Mouse (Mus musculus) forebrain, embryonic 12.5 days (tissue): ENCODE measurements around the gene Prmt3. TPM values are rescaled to one million over a fixed set of nuclear protein-coding genes. Genes with fewer than 3 reads are reported as not detected.

Experiments used
- ATAC-seq: fragments of 200-750 bp; cut with Nextera tagmentation; 2 replicates; pipeline ENCODE4 v1.8.0; 2017; ENCODE audit warnings: moderate TSS enrichment; ENCODE audit not compliant: low FRiP score
- H3K27ac ChIP-seq: fragments of 300-500 bp; sonication (generic); 2 replicates; pipeline ENCODE4 v1.5.1; 2016; ENCODE audit warnings: mild to moderate bottlenecking
- H3K27me3 ChIP-seq: fragments of 300-500 bp; sonication (generic); 2 replicates; pipeline ENCODE4 v1.6.1; 2016; ENCODE audit warnings: mild to moderate bottlenecking
- H3K36me3 ChIP-seq: fragments of 300-500 bp; sonication (generic); replicated peaks from 2 replicates; pipeline ENCODE4 v1.6.1; 2016; ENCODE audit warnings: mild to moderate bottlenecking
- H3K4me1 ChIP-seq: fragments of 300-500 bp; sonication (generic); 2 replicates; pipeline ENCODE4 v1.6.1; 2016
- H3K4me2 ChIP-seq: fragments of 300-500 bp; sonication (generic); 2 replicates; pipeline ENCODE4 v1.6.1; 2016; ENCODE audit warnings: mild to moderate bottlenecking, moderate library complexity
- H3K4me3 ChIP-seq: fragments of 300-500 bp; sonication (generic); replicated peaks from 2 replicates; pipeline ENCODE4 v1.5.1; 2016; ENCODE audit warnings: mild to moderate bottlenecking
- H3K9ac ChIP-seq: fragments of 300-500 bp; sonication (generic); 2 replicates; pipeline ENCODE4 v1.6.1; 2016; ENCODE audit warnings: mild to moderate bottlenecking
- H3K9me3 ChIP-seq: fragments of 300-500 bp; sonication (generic); 2 replicates; pipeline ENCODE4 v1.6.1; 2016
- WGBS: fragments of 180-500 bp; shearing (Covaris S2); methylation state at CpG from one replicate; pipeline ENCODE4 v1.1.7; 2016; 5-methylcytosine and 5-hydroxymethylcytosine counted together
- polyA plus RNA-seq: library from polyadenylated mRNA; unstranded; fragments of >200 nt; fragmentation: Nextera tagmentation; extraction: Ambion mirVana; gene quantifications from 2 replicates; pipeline ENCODE4 v1.2.1, GENCODE M21; 2016

Prmt3 gene
- polyA plus RNA-seq, 1 experiment from 2014 or later = 60.1 TPM

DNA sequence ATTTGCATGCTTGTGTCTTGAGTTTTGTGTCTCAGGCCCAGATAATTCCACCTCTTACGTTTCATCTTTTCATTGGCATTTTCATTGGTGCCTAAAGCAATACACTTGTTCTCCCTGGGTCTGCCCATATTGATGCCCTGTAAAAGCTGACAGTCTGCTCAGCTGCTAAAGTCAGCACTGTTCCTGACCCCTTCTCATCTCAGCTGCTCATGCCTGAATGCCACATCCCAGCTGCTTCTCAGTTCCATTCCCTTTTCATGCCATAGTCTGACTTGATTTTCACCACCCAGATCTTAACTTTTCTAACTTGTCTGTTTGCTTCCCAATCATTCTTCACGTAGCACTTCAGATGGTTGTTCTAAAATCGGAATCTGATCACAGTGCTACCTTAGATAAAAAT, 47.3 kb downstream of the Prmt3 start:
- WGBS = 88% methylated on average over 3 of the region's 3 CpGs
- ATAC-seq = no peak
- Histone ChIP-seq H3K27me3 (no peaks in the 10 kb centered on the region), H3K27ac (no peak overlapping the region), H3K9me3 (no peaks in the 10 kb centered on the region), H3K36me3 (peaks cover 36% of the 10 kb centered on the region), H3K4me3 (no peak overlapping the region), H3K4me2 (no peak overlapping the region), H3K4me1 (no peaks in the 10 kb centered on the region), H3K9ac (no peak overlapping the region)

DNA sequence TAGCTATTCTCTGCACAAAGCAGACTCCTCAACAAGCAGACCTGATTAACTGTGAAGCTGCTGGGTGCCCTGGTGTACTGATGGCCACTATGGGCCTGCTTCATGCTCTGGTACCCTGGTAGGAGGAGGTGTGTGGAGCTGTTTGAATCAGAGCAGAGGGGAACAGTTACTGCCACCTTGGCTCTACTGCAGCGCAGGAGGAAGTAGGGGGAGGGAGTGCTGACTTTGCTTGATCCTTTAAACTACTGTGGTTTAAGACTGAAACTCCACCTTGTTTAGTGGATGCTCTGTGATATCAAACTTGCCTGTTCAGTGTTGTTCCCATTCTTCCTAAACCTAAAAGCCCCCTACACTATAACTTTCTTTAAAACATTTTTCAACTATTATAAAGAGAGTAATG, 49.8 kb downstream of the Prmt3 start:
- Histone ChIP-seq H3K27me3 (no peaks in the 10 kb centered on the region), H3K27ac (no peak overlapping the region), H3K4me1 (no peaks in the 10 kb centered on the region), H3K36me3 (peaks cover 36% of the 10 kb centered on the region), H3K9me3 (no peaks in the 10 kb centered on the region), H3K4me3 (no peak overlapping the region), H3K9ac (no peak overlapping the region), H3K4me2 (no peak overlapping the region)
- 96% methylated on average over 1 of the region's 1 CpGs for WGBS
- ATAC-seq = no peak

GRCm38 (mm10) chr7:49842366-49843282, 64.5 kb downstream of the Prmt3 start:
- WGBS = 16% methylated on average over 11 of the region's 11 CpGs
- Histone ChIP-seq H3K36me3 (peaks cover 8% of the 10 kb centered on the region), H3K9ac (no peak overlapping the region), H3K4me1 (peaks cover 11% of the 10 kb centered on the region), H3K9me3 (no peaks in the 10 kb centered on the region), H3K4me3 (no peak overlapping the region), H3K4me2 (peak overlapping the region; percentile 35), H3K27ac (peak overlapping the region; percentile 65), H3K27me3 (peaks cover 16% of the 10 kb centered on the region; the same call in 1 of the 2 replicates)
- peak; percentile 83 for ATAC-seq

DNA sequence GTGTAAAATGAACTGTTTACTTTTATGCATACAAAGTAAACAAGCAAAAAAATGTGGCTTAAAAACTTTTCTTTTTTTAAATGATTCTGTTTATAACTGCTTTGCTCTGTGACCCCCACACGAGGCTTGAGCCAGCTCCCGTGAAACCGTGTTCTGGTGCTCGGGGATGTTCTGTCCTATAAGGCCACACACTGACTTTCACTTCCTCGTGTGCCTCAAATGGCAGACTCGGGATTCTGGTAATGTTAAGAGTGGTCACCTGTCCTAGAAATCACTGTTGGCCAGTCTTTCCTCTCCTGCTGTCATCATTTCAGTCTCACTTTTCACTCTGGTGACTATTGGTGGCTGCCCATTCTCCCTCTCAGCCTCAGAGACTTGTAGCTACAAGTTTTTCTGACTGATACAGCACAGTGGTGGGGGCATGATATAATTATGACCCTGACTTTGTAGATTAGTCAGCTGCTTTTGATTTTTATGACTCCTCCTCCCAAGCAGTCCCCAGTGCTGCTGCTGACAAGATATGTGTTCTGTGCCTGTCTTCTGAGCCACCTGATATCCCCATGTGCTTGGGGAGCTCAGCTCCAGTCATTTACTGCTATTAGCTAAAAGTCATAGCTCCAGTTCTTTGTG, 65.3 kb downstream of the Prmt3 start:
- Histone ChIP-seq H3K4me1 (peaks cover 11% of the 10 kb centered on the region), H3K9me3 (no peaks in the 10 kb centered on the region), H3K27me3 (peaks cover 16% of the 10 kb centered on the region; the same call in 1 of the 2 replicates), H3K4me3 (no peak overlapping the region), H3K4me2 (no peak overlapping the region), H3K27ac (no peak overlapping the region), H3K9ac (no peak overlapping the region), H3K36me3 (peaks cover 6% of the 10 kb centered on the region)
- peak; percentile 37 for ATAC-seq
- 69% methylated on average over 6 of the region's 6 CpGs for WGBS

- Histone ChIP-seq H3K4me1 (0 out of 2 replicates have a peak, but pooled peaks cover 1% of the 10 kb centered on the region), H3K36me3 (no peaks in the 10 kb centered on the region), H3K9ac (no peak overlapping the region), H3K4me2 (no peak overlapping the region), H3K27me3 (0 out of 2 replicates have a peak, but pooled peaks cover 4% of the 10 kb centered on the region), H3K4me3 (no peak overlapping the region), H3K9me3 (no peaks in the 10 kb centered on the region), H3K27ac (no peak overlapping the region)
- ATAC-seq = no peak
- WGBS = 81% methylated on average over 2 of the region's 2 CpGs
These were observed 69.8 kb downstream of the Prmt3 start for GRCm38 (mm10) chr7:49847939-49848338.

DNA sequence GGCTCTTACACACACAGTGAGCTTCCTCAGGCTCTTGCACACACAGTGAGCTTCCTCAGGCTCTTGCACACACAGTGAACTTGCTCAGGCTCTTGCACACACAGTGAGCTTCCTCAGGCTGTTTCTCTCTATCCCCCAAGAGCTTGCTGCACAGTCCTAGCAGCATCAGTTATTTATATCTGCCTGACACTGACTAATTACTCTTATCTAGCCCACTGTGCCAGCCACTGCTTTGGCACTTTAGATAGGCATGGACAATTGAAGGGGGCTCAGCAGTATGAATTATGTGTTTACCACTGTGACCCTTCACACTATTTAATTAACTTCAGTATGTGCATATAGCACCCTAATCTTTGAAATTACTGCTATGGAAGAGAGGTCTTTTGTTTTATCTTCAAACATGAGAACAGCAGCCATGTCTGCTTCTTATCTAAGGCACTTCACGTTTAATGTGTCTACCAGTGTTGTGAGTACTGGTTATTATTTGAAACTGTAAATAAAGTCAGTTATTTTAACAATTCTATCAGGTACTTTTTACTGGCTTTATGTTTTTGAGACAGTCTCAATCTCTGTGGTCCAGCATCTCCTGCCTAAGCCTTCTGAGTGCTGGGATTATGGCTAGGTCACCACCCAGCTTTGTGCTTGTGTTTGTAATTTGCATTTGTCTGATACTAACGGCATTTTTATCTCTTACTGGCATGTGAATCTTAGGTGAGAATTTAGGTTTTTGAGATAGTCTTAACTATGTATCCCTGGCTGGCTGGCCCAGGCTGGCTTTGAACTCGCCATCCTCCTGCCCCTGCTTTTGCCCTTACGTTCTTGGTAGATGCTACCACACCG, 75.4 kb downstream of the Prmt3 start:
- Histone ChIP-seq H3K27me3 (no peaks in the 10 kb centered on the region), H3K36me3 (peaks cover 3% of the 10 kb centered on the region; the same call in 1 of the 2 replicates), H3K9me3 (no peaks in the 10 kb centered on the region), H3K4me2 (no peak overlapping the region), H3K4me1 (no peaks in the 10 kb centered on the region), H3K9ac (no peak overlapping the region), H3K27ac (0 out of 2 replicates have a peak overlapping the region, but pooled peaks have one; percentile 10), H3K4me3 (no peak overlapping the region)
- no peak for ATAC-seq
- WGBS = 84% methylated on average over 5 of the region's 5 CpGs

DNA sequence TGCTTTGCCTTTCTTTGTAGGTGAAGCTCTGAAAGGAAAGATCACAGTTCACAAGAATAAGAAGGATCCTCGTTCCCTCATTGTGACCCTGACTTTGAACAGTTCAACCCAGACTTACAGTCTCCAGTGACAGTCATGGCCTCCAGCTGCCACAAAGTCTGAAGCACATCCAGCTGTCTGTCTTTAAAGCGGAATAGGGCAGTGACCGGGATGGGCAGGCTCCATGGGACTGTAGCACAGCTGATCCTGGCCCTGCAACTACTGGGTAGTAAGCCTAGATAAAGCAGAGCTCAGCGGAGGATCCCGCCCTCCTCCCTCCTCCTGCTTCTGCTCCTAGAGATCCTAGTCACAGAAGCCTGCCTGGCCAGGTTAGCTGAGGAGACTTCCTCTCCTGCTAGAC, 79.2 kb downstream of the Prmt3 start:
- Histone ChIP-seq H3K4me2 (no peak overlapping the region), H3K9ac (no peak overlapping the region), H3K27me3 (no peaks in the 10 kb centered on the region), H3K9me3 (no peaks in the 10 kb centered on the region), H3K4me1 (no peaks in the 10 kb centered on the region), H3K27ac (no peak overlapping the region), H3K36me3 (peaks cover 10% of the 10 kb centered on the region; the same call in 1 of the 2 replicates), H3K4me3 (no peak overlapping the region)
- WGBS = 90% methylated on average over 5 of the region's 5 CpGs
- no peak for ATAC-seq

- Histone ChIP-seq H3K36me3 (peaks cover 10% of the 10 kb centered on the region; the same call in 1 of the 2 replicates), H3K4me1 (no peaks in the 10 kb centered on the region), H3K9me3 (no peaks in the 10 kb centered on the region), H3K9ac (no peak overlapping the region), H3K4me3 (no peak overlapping the region), H3K4me2 (no peak overlapping the region), H3K27ac (no peak overlapping the region), H3K27me3 (no peaks in the 10 kb centered on the region)
- ATAC-seq = no peak
- 85% methylated on average over 3 of the region's 3 CpGs for WGBS
These were observed 80.1 kb downstream of the Prmt3 start for GRCm38 (mm10) chr7:49858257-49858656.

DNA sequence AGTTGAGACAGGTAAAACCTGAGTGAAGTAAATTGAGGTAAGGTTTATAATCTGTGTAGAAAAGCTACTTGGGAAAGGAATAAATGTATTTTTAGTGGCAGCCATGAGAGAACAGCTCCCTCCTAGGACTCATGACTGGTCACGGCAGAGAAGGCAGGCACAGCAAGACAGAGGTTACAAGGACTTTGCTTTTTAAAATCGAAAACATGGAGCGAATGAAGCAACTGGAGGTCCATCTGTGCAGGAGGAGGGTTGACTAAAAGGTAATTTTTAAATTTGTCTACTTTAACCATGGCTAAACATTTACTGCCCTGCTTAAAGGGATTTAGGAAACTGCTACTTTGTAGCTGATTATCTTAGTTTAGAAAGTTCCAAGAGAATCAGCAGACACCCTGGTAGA, 81.7 kb downstream of the Prmt3 start:
- Histone ChIP-seq H3K27ac (no peak overlapping the region), H3K4me3 (no peak overlapping the region), H3K4me2 (no peak overlapping the region), H3K9me3 (no peaks in the 10 kb centered on the region), H3K4me1 (peaks cover 5% of the 10 kb centered on the region; the same call in 1 of the 2 replicates), H3K27me3 (no peaks in the 10 kb centered on the region), H3K9ac (no peak overlapping the region), H3K36me3 (peaks cover 10% of the 10 kb centered on the region; the same call in 1 of the 2 replicates)
- no peak for ATAC-seq
- WGBS = 93% methylated on average over 3 of the region's 3 CpGs

DNA sequence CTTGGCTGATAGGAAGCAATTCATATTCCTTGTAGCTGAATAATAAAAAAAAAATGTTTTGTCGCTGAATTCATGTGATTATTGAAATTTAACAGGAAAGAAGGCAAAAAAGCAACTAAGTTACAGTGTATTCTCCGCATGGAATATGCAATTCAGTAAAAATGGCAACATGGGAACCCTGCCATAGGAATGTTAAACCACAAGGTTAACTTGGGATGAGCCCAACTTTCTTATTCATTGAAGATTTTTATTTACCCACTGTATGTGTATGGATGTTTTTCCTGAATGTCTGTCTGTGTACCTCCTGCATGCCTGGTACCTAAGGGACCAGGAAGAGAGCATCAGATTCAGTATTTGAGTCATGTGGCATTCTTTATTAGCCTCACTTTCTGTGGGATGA, 83.0 kb downstream of the Prmt3 start:
- Histone ChIP-seq H3K9me3 (no peaks in the 10 kb centered on the region), H3K4me1 (peaks cover 5% of the 10 kb centered on the region; the same call in 1 of the 2 replicates), H3K27me3 (no peaks in the 10 kb centered on the region), H3K4me3 (no peak overlapping the region), H3K9ac (no peak overlapping the region), H3K27ac (no peak overlapping the region), H3K4me2 (no peak overlapping the region), H3K36me3 (peaks cover 10% of the 10 kb centered on the region; the same call in 1 of the 2 replicates)
- WGBS = 94% methylated on average over 2 of the region's 2 CpGs
- no peak for ATAC-seq

- Histone ChIP-seq H3K27me3 (no peaks in the 10 kb centered on the region), H3K4me3 (no peak overlapping the region), H3K27ac (no peak overlapping the region), H3K9ac (no peak overlapping the region), H3K4me1 (peaks cover 5% of the 10 kb centered on the region; the same call in 1 of the 2 replicates), H3K9me3 (no peaks in the 10 kb centered on the region), H3K4me2 (no peak overlapping the region), H3K36me3 (peaks cover 8% of the 10 kb centered on the region; the same call in 1 of the 2 replicates)
- 37% methylated on average over 3 of the region's 3 CpGs for WGBS
- peak; percentile 53; the same call in 1 of the 2 replicates for ATAC-seq
These were observed 85.6 kb downstream of the Prmt3 start for GRCm38 (mm10) chr7:49863753-49864152.

DNA sequence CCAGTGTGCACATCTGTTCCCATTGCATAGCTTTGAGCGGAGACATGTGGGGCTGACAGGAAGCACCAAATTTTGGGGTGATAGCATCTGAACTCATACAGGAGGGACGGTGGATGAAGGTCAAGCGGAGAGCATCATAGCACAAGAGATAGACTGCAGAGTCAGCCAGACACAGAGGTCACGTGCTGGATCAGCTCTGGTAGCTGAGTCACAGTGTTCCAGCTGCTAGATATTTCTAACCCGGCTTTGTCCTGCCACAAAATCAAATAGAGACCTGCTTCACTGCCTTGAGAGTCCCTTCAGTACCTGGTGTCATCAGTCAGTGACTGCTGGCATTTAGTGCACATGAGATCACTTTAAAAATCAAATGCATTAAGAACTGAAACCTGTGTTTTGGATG, 91.5 kb downstream of the Prmt3 start:
- H3K4me1 ChIP-seq = no peaks in the 10 kb centered on the region
- 83% methylated on average over 5 of the region's 5 CpGs for WGBS
- H3K36me3 ChIP-seq = no peaks in the 10 kb centered on the region
- no peak for ATAC-seq
- H3K9me3 ChIP-seq = no peaks in the 10 kb centered on the region
- H3K27me3 ChIP-seq = no peaks in the 10 kb centered on the region
- H3K9ac ChIP-seq = no peak overlapping the region
- no peak overlapping the region for H3K4me3 ChIP-seq
- no peak overlapping the region for H3K4me2 ChIP-seq
- H3K27ac ChIP-seq = no peak overlapping the region
